Mouse (Mus musculus) heart, postnatal 0 days (tissue): ENCODE data around the gene Usp48.

Experiments used
- CTCF ChIP-seq: IDR thresholded peaks from 2 replicates; pipeline ENCODE4 v1.5.1; 2016; ENCODE audit warnings: antibody characterized with exemption, control low read depth, low read depth
- EP300 ChIP-seq: IDR thresholded peaks from 2 replicates; pipeline ENCODE4 v1.6.1; 2016; ENCODE audit warnings: antibody characterized with exemption, low read depth

GRCm38 (mm10) chr4:137628400-137628799 is 34.8 kb downstream of the Usp48 start:
- no peak for TF ChIP-seq CTCF
- TF ChIP-seq EP300 = no peak
